Mouse (Mus musculus) cortical plate, adult 2 months (tissue): Measurements from ENCODE around the gene Commd6.
"Not testable (repeated sequence)": the region's sequence is repeated elsewhere in the genome, so short reads cannot be mapped to it uniquely, and the experiment has no call there.

Experiments
- CTCF ChIP-seq: fragments of 200-500 bp; IDR thresholded peaks from 2 replicates; pipeline ENCODE4 v1.5.1; 2011; ENCODE audit warnings: mild to moderate bottlenecking, control low read depth, low read length; ENCODE audit not compliant: insufficient read depth; ENCODE audit errors: extremely low read depth
- POLR2A ChIP-seq: fragments of 200-500 bp; IDR thresholded peaks from 2 replicates; pipeline ENCODE4 v1.6.1; 2011; ENCODE audit warnings: mild to moderate bottlenecking, low read length, control low read depth; ENCODE audit not compliant: insufficient read depth; ENCODE audit errors: extremely low read depth

- TF ChIP-seq CTCF, POLR2A: not testable (repeated sequence)
These were observed 53.0 kb downstream of the Commd6 start for GRCm38 (mm10) chr14:101587366-101588040.
